Mouse (Mus musculus): Measurements from ENCODE around the gene Jade1.

The Jade1 gene

DNA sequence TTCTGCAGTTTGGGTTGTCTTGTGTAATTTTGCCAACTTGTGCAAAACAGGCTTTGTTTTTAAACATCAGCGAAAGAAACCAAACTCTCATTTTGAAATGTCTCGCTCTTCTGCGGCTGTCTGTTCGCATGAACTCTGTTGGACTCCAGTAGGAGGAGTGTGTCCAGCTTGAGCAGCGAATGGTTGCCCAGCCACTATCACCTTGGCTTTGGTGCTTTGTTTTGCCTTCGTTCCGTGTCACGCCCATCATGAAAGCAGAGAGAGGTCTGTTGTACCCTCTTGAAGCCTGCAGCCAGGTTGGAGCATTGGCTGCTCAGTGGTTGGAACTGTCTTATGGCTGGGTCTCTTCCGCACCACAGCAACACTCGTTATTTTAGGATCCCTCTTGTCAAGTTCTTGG is 43.7 kb downstream of the Jade1 start:
- DNase-seq (ENCODE audit: low spot score in 2 of 2): no peak

DNA sequence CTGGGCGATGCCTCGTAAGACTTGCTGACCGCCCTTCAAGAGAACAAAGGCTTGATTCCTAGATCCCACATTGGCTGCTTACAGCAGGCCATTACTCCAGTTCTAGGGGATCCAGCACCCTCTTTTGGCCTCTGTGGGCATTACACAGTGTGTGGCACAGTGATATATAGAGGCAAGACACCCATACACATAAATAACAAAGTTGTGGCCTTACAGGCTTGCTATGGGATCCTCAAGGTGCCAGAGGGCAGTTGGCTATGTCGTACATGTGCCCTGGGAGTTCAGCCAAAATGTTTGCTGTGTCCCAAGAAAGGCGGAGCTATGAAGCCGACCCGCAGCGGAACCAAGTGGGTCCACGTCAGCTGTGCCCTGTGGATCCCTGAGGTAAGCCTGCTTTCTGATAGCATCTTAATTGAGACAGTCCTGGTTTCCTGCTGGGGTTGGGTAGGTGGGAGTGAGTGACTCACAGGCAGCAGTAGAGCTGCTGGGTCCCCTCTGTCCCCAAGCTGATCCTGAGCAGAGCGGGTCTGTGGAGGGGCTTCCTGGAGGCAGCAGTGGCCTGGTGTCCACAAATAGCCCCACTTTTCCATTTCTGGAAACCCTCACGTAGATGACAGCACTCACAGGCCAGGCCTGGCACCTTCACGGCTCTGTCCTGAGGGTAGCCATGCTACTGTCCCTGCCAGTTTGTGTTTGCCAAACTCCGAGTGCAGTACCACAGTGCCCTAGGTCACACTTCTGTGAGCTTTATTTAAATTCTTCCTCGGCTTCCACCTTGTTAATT is 44.5 kb downstream of the Jade1 start:
- DNase-seq (ENCODE audit: low spot score in 2 of 2): peak in 1 of 2 experiments; percentile 56

GRCm38 (mm10) chr3:41601226-41602020 is 45.9 kb downstream of the Jade1 start:
- DNase-seq (ENCODE audit: low spot score in 2 of 2): no peak

DNA sequence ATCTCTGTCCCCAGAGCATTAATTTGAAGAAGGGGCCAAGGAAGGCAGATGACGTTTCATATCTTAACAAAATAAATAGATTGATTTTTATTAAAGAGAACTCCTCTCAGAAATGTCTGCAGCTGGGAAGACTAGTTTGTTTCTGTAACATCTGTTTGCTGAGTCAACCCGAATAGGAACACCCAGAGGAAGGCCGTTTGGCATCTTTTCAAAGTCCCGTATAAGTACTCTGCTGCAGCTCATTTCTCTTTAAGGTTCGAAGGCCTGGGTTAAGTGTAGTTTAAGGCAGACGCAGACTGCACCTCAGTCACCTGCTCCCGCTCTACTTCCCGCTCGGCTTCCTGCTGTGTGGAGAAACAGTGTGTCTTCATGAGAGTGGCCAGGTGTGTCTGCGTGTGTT is 47.4 kb downstream of the Jade1 start:
- no peak for DNase-seq (ENCODE audit: low spot score in 2 of 2)

- DNase-seq (ENCODE audit: low spot score in 2 of 2): no peak
Measured at GRCm38 (mm10) chr3:41603470-41604019, 48.0 kb downstream of the Jade1 start.

GRCm38 (mm10) chr3:41604629-41605321 is 49.2 kb downstream of the Jade1 start:
- no peak for DNase-seq (ENCODE audit: low spot score in 2 of 2)

DNA sequence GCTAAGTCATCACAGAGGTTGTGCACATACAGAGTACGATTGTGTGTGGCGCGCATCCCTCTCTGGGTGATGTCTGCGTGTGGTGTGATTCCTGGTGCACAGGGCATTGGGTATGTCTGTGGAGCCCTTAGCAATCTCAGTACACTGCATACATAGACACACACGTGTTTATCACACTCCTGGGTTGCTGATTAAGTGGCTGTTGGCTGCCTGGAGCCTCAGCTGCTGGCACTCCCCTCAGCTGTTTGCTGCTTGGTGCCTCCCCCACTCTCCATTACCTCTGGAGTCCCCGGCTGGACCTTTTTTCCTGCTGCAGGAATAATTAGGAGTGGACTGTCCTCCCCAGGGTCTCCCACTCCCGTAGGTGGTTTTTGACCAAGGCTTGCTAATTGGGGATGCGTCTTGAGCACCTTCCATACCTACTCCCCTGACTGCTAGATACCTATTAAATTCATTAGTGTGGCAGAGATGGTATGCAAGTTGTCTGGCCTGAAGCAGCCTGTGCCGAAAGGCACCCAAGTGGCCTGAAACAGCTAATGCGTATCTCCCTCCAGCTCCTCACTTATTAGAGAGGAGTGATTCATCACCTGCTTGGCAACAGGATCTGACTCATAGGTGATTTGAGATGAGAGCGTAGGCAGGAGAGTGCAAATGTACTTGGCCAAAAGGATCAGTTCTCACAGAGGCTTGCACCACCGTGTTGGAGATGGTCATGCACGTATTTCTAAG is 50.2 kb downstream of the Jade1 start:
- DNase-seq (ENCODE audit: low spot score in 2 of 2): no peak

- no peak for DNase-seq (ENCODE audit: low spot score in 2 of 2)
Measured at GRCm38 (mm10) chr3:41606330-41606664, 50.8 kb downstream of the Jade1 start.

DNA sequence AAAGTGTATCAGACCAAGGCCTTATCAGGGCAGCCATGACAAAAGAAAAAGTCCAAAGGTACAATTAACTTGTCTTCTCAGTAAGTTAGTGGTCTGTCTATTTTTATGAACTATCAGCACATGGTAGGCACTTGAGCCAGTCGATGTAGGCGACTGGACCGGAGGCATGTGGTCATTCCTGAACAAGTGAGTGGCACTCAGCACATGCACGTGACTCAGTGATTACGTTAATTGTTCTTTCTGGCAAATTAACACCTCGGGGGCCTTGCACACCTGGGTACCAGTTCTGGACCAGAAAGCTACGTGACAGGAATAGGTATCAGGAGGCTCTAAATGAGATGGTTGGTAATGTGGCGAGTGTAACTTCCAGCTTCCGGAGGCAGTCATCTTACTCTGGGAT is 51.5 kb downstream of the Jade1 start:
- DNase-seq (ENCODE audit: low spot score in 2 of 2): no peak

DNA sequence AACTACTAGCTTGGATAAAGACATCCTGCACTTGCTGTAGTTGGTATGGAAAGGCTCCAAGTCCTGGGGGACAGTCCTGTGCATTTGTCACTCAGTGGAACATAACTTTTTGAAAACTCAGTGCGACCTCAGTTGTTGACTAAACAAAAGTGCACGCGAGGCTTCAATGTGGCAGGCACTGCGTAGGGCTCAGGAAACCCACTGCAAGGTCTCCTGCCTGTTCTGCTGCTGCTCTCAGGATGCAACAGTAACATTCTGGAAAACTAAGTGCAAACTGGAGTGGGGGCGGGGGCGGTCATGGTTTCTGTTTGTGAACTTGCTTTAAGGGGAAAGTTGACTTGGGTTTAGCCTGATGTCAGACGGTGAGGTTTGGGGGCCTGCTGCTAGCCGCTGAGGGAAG is 51.9 kb downstream of the Jade1 start:
- no peak for DNase-seq (ENCODE audit: low spot score in 2 of 2)

DNA sequence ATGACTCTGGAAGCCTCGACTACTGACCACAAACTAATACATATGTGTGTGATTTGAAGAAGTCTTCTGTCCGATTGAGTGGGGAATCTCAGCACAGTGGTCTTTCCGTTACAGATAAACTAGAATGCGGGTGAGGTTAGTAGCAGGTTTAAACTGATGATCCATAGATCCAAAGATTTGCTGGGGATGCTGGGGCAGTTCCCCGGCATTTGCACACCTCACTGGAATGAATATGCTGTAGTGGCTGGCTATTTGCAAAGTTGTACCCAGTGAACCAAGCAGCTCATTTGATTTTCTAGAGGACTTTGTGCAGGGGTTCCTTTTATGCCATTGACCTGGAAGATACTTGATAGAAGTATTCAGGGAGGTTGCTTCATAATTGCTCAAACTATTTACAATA is 53.5 kb downstream of the Jade1 start:
- DNase-seq (ENCODE audit: low spot score in 2 of 2): no peak

- DNase-seq (ENCODE audit: low spot score in 2 of 2): no peak
Measured at GRCm38 (mm10) chr3:41612211-41612610, 56.7 kb downstream of the Jade1 start.

- DNase-seq (ENCODE audit: low spot score in 2 of 2): no peak
Measured at GRCm38 (mm10) chr3:41613706-41614105, 58.2 kb downstream of the Jade1 start.

GRCm38 (mm10) chr3:41614230-41614985 is 58.9 kb downstream of the Jade1 start:
- DNase-seq (ENCODE audit: low spot score in 2 of 2): no peak

- no peak for DNase-seq (ENCODE audit: low spot score in 2 of 2)
Measured at GRCm38 (mm10) chr3:41618036-41618435, 62.5 kb downstream of the Jade1 start.

DNA sequence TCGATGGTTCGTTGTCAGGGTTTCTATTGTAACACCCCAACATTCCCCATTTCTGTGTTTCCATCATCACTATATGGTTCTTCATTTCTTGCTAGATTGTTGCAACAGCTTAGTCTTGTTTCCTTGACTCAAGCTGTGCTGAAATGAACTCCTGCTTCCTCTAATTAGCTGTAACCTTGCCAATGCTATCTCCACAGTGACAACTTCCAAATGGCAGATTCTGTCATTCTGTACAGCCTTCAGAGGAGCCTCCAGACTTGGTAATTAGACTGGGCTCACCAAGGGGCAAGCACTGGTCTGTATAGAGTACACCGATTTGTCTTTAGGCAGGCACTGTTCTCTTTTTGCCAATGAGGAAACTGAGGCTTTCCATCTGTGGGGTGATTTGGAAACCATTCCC is 63.0 kb downstream of the Jade1 start:
- no peak for DNase-seq (ENCODE audit: low spot score in 2 of 2)

GRCm38 (mm10) chr3:41620971-41621370 is 65.4 kb downstream of the Jade1 start:
- no peak for DNase-seq (ENCODE audit: low spot score in 2 of 2)

GRCm38 (mm10) chr3:41655642-41656041 is 100.1 kb downstream of the Jade1 start:
- no peak for DNase-seq (ENCODE audit: low spot score in 2 of 2)

All from frontal cortex, postnatal 36 days (tissue).